Mouse (Mus musculus) kidney, postnatal 14 days (tissue): ENCODE data around the gene AC131692.1.
"Not testable (repeated sequence)": the region's sequence is repeated elsewhere in the genome, so short reads cannot be mapped to it uniquely, and the experiment has no call there.

ENCODE experiments used
- DNase-seq: peaks from one replicate; pipeline ENCODE4 v3.0.0; 2022; ENCODE audit warnings: mixed read lengths

Gene AC131692.1

GRCm38 (mm10) chr19:6118677-6119185, 24.5 kb downstream of the AC131692.1 start:
- DNase-seq, result no peak

GRCm38 (mm10) chr19:6121761-6122160, 27.5 kb downstream of the AC131692.1 start:
- peak; percentile 35 for DNase-seq

- no peak for DNase-seq
Observed at GRCm38 (mm10) chr19:6123330-6123729, 29.1 kb downstream of the AC131692.1 start.

GRCm38 (mm10) chr19:6124898-6125297, 30.7 kb downstream of the AC131692.1 start:
- DNase-seq, result no peak

GRCm38 (mm10) chr19:6126289-6126688, 32.1 kb downstream of the AC131692.1 start:
- DNase-seq, result peak; percentile 59

GRCm38 (mm10) chr19:6126789-6127580, 32.8 kb downstream of the AC131692.1 start:
- DNase-seq, result no peak

GRCm38 (mm10) chr19:6127760-6128341, 33.6 kb downstream of the AC131692.1 start, which contains the start of gene Snx15:
Gene Snx15 (minus strand): TSS chr19:6128304.
- peak; percentile 97 for DNase-seq

DNA sequence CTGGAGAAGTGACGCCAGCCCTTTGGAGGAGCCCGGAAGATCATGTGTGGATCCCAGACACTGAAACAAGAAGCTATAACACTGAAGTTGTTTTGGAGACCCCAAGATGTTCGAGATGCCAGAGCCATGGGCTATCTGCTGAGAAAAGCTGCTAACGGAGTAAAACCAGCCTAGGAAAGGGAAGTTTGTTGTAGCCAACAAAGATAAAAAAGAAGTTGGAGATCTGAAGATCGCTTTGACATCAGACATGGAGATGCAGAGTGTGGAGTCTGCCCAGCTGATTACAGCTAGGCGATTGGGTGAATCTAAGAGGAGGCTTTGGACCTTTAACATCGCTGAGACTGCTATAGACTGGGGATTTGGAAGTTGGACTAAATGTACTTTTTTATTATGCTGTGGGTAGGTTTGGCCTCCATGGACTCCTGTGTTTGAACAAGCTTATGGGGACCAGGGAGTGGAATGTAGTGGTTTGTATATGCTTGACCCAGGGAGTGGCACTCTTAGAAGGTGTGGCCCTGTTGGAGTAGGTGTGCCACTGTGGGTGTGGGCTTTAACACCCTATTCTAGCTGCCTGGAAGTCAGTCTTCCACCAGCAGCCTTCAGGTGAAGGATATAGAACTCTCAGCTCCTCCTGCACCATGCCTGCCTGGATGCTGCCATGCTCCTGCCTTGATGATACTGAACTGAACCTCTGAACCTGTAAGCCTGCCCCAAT, 36.4 kb downstream of the AC131692.1 start:
- DNase-seq, result not testable (repeated sequence)

DNA sequence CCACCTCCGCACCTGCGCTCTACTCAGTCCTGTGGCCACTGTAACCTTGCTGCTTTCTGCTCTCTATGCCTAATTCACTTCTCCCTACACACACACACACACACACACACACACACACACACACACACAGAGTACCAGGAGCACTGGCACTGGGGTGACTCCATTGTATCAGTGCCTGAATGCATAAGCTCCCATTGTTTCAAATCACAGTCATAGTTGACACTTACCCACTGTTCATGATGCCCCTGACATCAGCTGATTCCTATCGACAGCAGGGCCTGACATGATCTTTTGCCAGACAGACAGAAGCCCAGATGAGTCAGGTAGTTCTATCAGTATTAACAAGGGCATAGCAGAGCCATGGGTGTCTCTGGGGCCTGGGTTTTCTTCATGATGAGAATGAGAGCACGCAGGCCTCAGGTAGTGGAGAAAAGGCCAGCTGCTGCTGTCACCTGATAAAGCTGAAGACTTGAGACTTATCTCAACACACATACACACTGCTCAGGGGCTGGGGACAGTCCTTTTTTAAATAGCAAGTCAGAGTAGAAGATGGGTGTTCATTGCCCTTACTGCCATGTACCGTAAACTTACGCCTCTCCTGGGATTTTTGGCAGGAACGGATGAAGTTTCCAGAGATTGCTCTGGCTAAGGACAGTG, 38.1 kb downstream of the AC131692.1 start:
- DNase-seq, result no peak

DNA sequence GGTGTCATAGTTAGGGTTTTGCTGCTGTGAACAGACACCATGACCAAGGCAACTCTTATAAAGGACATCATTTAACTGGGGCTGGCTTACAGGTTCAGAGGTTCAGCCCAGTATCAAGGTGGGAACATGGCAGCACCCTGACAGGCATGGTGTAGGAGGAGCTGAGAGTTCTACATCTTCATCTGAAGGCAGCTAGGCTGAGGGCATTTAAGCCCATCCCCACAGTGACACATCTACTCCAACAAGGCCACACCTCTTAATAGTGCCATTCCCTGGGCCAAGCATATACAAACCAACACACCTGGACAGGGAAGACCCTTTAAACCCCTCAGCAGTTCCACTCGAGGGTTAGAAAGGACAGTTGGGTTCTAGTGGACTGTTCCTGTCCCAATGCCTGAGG, 39.0 kb downstream of the AC131692.1 start:
- DNase-seq, result not testable (repeated sequence)

GRCm38 (mm10) chr19:6136397-6136796, 42.2 kb downstream of the AC131692.1 start:
- DNase-seq, result no peak

DNA sequence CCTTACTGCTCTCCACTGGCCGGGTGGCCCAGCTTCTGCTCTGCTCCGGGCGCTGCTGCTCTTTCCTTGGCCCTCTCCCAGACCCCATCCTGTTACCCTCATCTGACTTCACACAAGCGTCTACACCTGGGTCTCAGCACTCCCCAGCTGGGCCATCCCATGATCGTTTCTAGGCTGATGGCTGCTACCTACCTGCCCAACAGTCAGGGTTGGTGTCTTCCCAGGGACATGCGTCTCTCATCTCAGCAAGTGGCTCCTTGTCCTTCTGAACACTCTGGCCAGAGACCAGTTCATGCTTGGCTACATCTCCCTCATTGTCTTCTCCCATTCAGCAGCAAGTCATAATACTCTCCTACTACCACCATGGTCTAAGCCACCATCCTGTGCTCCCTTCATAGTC, 45.5 kb downstream of the AC131692.1 start:
- no peak for DNase-seq

DNA sequence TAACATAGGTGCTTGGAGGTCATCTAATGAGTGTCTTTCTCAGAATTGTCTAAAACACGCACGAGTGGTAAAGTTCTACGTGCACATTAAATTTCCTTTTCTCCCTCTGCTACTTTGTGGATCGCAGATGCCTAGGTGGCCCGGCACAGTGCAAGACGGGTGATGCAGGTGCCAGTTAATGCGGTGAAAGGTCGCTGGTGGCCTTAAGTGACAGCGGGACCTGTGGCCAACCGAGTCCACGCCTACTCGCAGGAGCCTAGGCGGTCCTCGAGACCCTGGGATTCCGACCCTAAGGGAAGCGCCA, 46.1 kb downstream of the AC131692.1 start:
- DNase-seq, result no peak

DNA sequence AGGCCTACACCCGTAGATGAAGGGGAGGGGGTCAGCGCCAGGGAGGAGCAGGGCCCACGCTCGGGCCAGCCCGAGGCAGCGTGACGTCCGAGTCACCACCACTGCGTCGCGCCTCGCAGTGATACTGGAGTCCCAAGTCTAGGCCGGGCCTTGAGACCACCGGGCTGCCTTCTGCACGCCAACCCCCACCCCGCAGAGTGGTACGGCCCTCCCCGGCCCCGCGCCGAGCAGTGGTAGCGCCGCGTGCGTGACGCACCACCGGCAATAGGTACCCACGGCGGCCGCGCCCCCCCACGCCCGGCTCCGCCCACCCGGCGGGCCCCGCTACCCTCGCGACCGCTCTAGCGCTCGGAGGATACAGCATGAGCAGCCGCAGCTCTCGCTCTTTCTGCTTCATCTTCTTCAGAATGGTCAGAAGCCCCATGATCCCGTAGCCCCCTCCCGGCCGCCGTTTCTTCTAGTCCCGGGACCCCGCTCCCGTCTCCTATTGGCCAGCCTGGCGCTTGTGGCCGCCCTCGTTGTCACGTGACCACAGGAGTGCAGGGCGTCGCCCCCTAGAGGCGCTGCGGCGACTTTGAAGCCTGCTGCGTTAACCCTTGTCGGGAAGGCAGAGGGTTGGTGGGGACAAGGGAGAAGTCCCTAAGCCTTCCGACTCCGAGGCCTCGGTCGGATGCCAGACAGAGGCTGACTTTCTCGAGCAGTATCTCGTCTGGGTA, 46.6 kb downstream of the AC131692.1 start, which contains the start of gene Batf2:
Batf2 (plus strand) TSS at position 306 of the 716 bp plus-strand sequence.
- peak; percentile 94 for DNase-seq

DNA sequence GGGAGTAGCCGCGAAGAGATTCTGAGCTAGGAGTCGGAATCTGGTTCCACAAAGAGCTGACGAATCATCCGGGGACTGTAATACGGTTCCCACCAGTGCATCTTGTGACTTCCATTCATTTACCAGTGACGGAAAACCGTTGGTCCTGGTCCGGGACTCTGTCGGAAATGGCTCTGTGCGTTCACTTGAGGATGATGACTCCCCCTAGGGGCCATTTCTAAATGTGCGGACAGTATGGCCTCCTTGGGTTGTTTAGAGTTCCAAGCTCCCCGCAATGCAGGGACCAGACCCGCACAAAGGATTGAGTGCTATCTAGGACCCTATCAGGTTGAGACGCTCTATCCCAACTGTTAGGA, 47.2 kb downstream of the AC131692.1 start, which contains the start of gene Arl2:
Arl2 (minus strand) TSS at position 155 of the 356 bp plus-strand sequence.
- DNase-seq, result peak; percentile 88

GRCm38 (mm10) chr19:6144842-6145241, 50.6 kb downstream of the AC131692.1 start:
- no peak for DNase-seq
